Mouse (Mus musculus) Muller cell, postnatal 12 days (primary cell): ENCODE data around the gene Zfp287.
"Not testable (repeated sequence)": the region's sequence is repeated elsewhere in the genome, so short reads cannot be mapped to it uniquely, and the experiment has no call there.

Experiments used
- DNase-seq: peaks from one replicate; pipeline ENCODE4 v3.0.0-alpha.2; 2015; ENCODE audit errors: inconsistent ontology term

The Zfp287 gene

GRCm38 (mm10) chr11:62731311-62732021 lies at the start of gene Zfp287:
Gene Zfp287 (minus strand): TSS chr11:62731905.
- peak; percentile 93 for DNase-seq

GRCm38 (mm10) chr11:62776510-62776909 lies 44.8 kb upstream of the Zfp287 start:
- no peak for DNase-seq

- no peak for DNase-seq
Measured at GRCm38 (mm10) chr11:62760755-62761457, 29.2 kb upstream of the Zfp287 start.

- no peak for DNase-seq
Measured at GRCm38 (mm10) chr11:62758491-62758890, 26.8 kb upstream of the Zfp287 start.

- DNase-seq, result no peak
Measured at GRCm38 (mm10) chr11:62757906-62758305, 26.2 kb upstream of the Zfp287 start.

- DNase-seq, result no peak
Measured at GRCm38 (mm10) chr11:62757143-62757507, 25.4 kb upstream of the Zfp287 start.

GRCm38 (mm10) chr11:62756456-62757142 lies 24.9 kb upstream of the Zfp287 start:
- DNase-seq, result peak; percentile 97

GRCm38 (mm10) chr11:62752780-62753179 lies 21.1 kb upstream of the Zfp287 start, which contains the start of gene Gm10428:
Gene Gm10428 (plus strand): TSS chr11:62753100.
- no peak for DNase-seq

GRCm38 (mm10) chr11:62752191-62752590 lies 20.5 kb upstream of the Zfp287 start:
- DNase-seq, result peak; percentile 28

GRCm38 (mm10) chr11:62749445-62749844 lies 17.7 kb upstream of the Zfp287 start:
- not testable (repeated sequence) for DNase-seq

GRCm38 (mm10) chr11:62748062-62748461 lies 16.4 kb upstream of the Zfp287 start:
- DNase-seq, result no peak

GRCm38 (mm10) chr11:62747227-62747626 lies 15.5 kb upstream of the Zfp287 start:
- no peak for DNase-seq

- peak; percentile 77 for DNase-seq
Measured at GRCm38 (mm10) chr11:62746001-62746533, 14.4 kb upstream of the Zfp287 start.

GRCm38 (mm10) chr11:62744103-62744502 lies 12.4 kb upstream of the Zfp287 start:
- no peak for DNase-seq

- DNase-seq, result no peak
Measured at GRCm38 (mm10) chr11:62742261-62742957, 10.7 kb upstream of the Zfp287 start.

- DNase-seq, result no peak
Measured at GRCm38 (mm10) chr11:62741186-62741585, 9.5 kb upstream of the Zfp287 start.

GRCm38 (mm10) chr11:62732665-62733064 lies 960 bp upstream of the Zfp287 start:
- no peak for DNase-seq

GRCm38 (mm10) chr11:62732022-62732387 lies 300 bp upstream of the Zfp287 start:
- no peak for DNase-seq

GRCm38 (mm10) chr11:62728276-62728675 lies 3.4 kb downstream of the Zfp287 start:
- no peak for DNase-seq

GRCm38 (mm10) chr11:62710657-62711056 lies 21.0 kb downstream of the Zfp287 start:
- DNase-seq, result no peak

GRCm38 (mm10) chr11:62708252-62708651 lies 23.5 kb downstream of the Zfp287 start:
- DNase-seq, result no peak

GRCm38 (mm10) chr11:62706141-62706540 lies 25.6 kb downstream of the Zfp287 start:
- no peak for DNase-seq
